Mouse (Mus musculus) kidney, adult 2 months (tissue): Measurements from ENCODE around the gene Celf2. TPM values are rescaled to one million over a fixed set of nuclear protein-coding genes. Genes with fewer than 3 reads are reported as not detected.

Source experiments
- DNase-seq: peaks from one replicate; pipeline ENCODE4 v3.0.0; 2021
- H3K27ac ChIP-seq: fragments of 200-500 bp; 2 replicates; pipeline ENCODE4 v1.5.1; 2012; ENCODE audit warnings: low read depth, low read length, control low read depth, inconsistent platforms; ENCODE audit not compliant: insufficient read depth
- H3K27me3 ChIP-seq: fragments of 200-500 bp; replicated peaks from 2 replicates; pipeline ENCODE4 v1.6.1; 2012; ENCODE audit warnings: mild to moderate bottlenecking, moderate library complexity, low read length, inconsistent platforms; ENCODE audit not compliant: control insufficient read depth, insufficient read depth
- H3K36me3 ChIP-seq: fragments of 200-500 bp; 2 replicates; pipeline ENCODE4 v1.6.1; 2012; ENCODE audit warnings: mild to moderate bottlenecking, moderate library complexity, low read length, inconsistent platforms; ENCODE audit not compliant: control insufficient read depth, insufficient read depth
- H3K4me1 ChIP-seq: fragments of 200-500 bp; 2 replicates; pipeline ENCODE4 v1.6.1; 2011; ENCODE audit warnings: low read length; ENCODE audit not compliant: control insufficient read depth, insufficient read depth
- H3K4me3 ChIP-seq: fragments of 200-500 bp; 2 replicates; pipeline ENCODE4 v1.5.1; 2011; ENCODE audit warnings: mild to moderate bottlenecking, low read depth, low read length, control low read depth; ENCODE audit not compliant: insufficient read depth
- CTCF ChIP-seq: fragments of 200-500 bp; conservative IDR thresholded peaks from 2 replicates; pipeline ENCODE4 v1.5.1; 2011; ENCODE audit warnings: low read depth, mild to moderate bottlenecking, control low read depth, low read length, moderate library complexity, mixed read lengths; ENCODE audit not compliant: insufficient read depth, insufficient read length
- POLR2A ChIP-seq: fragments of 200-500 bp; IDR thresholded peaks from one replicate; pipeline ENCODE4 v1.6.1; 2011; ENCODE audit warnings: low read depth, low read length, control low read depth
- WGBS: fragments of 180-500 bp; shearing (Covaris S2); methylation state at CpG from one replicate; pipeline ENCODE4 v1.1.7; 2018; 5-methylcytosine and 5-hydroxymethylcytosine counted together
- polyA plus RNA-seq: library from polyadenylated mRNA; depleted of rRNA; stranded (reverse); fragments of >200 nt; gene quantifications from 2 replicates; pipeline ENCODE4 v1.2.3, GENCODE M21; 2012

The Celf2 gene
- polyA plus RNA-seq, 1 experiment: 11.5 TPM

DNA sequence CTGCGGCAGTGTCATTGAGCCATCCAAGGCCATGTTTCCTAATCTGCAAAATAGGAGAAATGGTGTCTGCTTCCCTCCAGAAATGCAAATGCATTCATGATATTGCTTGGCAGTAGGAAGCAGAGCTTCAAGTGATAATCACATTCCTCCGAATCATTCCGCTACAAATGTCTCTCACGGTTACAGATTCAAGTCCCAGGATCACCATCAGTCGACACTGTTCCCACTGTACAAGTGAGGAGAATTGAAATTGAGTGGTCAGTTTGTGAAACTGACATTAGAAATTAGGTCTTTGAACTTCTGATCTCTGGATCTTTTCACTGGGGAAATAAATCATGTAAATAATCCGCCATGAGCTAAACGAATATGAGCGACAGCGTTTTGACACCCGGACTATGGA lies 596.0 kb downstream of the Celf2 start:
- no peak for DNase-seq
- no peak overlapping the region for H3K4me3 ChIP-seq
- TF ChIP-seq CTCF (no peak), POLR2A (no peak)
- H3K36me3 ChIP-seq: no peaks in the 10 kb centered on the region
- no peaks in the 10 kb centered on the region for H3K27me3 ChIP-seq
- H3K4me1 ChIP-seq: no peaks in the 10 kb centered on the region
- no peak overlapping the region for H3K27ac ChIP-seq
- WGBS: 92% methylated on average over 10 of the region's 10 CpGs

DNA sequence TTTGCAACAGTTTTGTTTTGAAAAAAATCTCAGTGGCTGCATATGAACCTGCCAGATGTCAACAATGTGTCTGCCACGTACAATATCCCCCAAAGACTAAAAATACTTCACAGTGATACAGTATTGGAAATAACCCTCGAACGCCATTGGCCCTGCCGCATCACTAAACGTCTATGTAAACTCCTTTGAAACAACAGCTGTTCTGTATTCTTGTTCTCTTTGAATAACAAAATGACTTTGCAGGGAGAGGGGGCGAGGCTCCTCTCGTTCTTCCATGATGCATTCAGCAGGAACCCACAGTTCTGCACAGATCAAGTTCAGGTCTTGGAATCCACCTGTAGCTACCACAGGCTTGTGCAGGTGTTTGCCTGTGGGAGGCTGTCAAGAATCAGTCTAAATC lies 597.4 kb downstream of the Celf2 start:
- Histone ChIP-seq H3K4me3 (no peak overlapping the region), H3K36me3 (no peaks in the 10 kb centered on the region), H3K27ac (no peak overlapping the region), H3K27me3 (no peaks in the 10 kb centered on the region), H3K4me1 (no peaks in the 10 kb centered on the region)
- DNase-seq: no peak
- TF ChIP-seq POLR2A (no peak), CTCF (no peak)
- 56% methylated on average over 7 of the region's 7 CpGs for WGBS

DNA sequence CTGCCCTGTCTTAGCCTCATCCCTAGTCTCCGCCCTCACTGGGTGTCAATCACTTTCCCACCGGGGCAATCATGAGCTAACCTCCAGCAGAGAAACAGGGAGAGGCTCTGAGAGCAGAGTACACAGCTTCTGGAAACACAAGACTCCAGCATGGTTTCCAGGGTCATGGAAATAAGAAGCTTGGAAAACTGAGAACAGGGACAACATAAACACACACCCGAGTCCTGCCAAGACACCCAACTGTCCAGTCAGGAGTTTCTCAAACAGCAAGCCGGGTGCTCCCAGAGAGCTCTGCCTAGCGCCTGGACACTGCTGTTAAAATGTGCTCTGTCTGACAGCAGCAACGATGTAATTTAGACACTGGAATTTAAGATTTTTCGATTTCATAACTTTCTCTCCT lies 599.4 kb downstream of the Celf2 start:
- Histone ChIP-seq H3K27ac (no peak overlapping the region), H3K4me3 (no peak overlapping the region), H3K36me3 (no peaks in the 10 kb centered on the region), H3K27me3 (no peaks in the 10 kb centered on the region), H3K4me1 (no peaks in the 10 kb centered on the region)
- DNase-seq: no peak
- 57% methylated on average over 7 of the region's 7 CpGs for WGBS
- TF ChIP-seq CTCF: no peak
- no peak for TF ChIP-seq POLR2A

DNA sequence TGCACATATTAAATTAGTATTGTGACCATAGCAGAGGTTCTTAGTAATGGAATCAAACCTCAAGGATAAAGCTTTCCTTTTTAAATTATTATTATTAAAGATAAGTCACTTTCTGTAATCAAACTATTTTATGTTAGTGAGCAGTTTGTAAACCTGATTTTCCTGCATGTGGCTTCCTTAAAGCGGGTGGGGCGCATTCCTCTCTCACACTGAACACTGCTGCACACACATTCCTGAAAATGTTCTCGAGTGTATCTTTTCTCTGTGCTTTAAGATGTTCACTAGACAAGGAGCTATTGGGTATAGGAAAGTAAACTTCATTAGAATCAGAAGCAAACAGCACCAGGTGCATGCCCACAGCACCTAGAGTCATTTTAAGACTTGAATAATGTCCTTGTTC lies 605.0 kb downstream of the Celf2 start:
- no peak for TF ChIP-seq POLR2A
- Histone ChIP-seq H3K27me3 (no peaks in the 10 kb centered on the region), H3K4me3 (no peak overlapping the region), H3K4me1 (no peaks in the 10 kb centered on the region), H3K36me3 (no peaks in the 10 kb centered on the region), H3K27ac (no peak overlapping the region)
- DNase-seq: no peak
- WGBS: 75% methylated on average over 3 of the region's 3 CpGs

DNA sequence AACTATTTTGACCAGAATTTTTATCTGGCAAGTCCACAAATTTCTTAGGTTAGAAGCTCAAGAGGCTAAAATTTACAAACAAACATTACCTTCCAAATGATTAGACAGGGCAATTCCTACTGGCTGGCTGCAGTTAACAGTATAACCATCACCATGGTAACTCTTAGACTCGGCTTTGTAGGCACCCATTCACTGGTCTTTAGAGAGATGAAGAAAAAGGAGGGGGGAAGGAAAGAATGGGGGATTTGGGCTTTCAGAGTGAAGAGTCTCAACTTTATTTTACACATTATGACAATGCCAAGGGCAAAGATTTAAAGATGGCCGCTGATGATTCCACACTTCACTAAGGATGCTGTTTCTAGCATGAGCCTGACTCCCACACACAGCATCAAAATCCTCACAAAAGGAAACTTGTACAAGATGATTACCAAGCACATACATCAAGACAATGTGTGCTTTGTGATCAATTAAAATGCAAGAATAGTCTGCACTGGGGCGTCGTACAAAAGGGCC lies 606.1 kb downstream of the Celf2 start:
- WGBS: 77% methylated on average over 4 of the region's 4 CpGs
- no peak for TF ChIP-seq POLR2A
- TF ChIP-seq CTCF: no peak
- Histone ChIP-seq H3K27ac (no peak overlapping the region), H3K36me3 (no peaks in the 10 kb centered on the region), H3K4me3 (no peak overlapping the region), H3K4me1 (no peaks in the 10 kb centered on the region), H3K27me3 (no peaks in the 10 kb centered on the region)
- DNase-seq: no peak

DNA sequence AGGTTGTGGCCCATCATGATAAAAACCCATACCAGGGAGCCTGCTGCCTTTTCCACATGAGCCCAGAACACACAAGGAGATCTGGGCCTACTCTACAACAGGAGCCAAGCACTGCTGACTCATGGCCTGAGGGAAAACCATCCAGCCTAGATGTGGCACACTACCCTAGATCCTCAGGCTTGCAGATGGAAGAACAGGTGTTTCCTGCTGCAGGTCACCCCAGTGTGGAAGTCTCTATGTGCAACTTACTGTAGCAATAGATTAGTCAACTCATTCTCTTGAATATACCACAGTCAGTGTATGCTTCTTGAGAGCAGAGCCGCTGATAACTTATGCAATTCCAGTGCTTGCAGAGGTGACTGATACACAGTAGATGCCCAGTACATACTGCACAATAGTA lies 612.5 kb downstream of the Celf2 start:
- Histone ChIP-seq H3K36me3 (no peaks in the 10 kb centered on the region), H3K4me3 (no peak overlapping the region), H3K27ac (no peak overlapping the region), H3K27me3 (no peaks in the 10 kb centered on the region), H3K4me1 (no peaks in the 10 kb centered on the region)
- TF ChIP-seq POLR2A (no peak), CTCF (no peak)
- DNase-seq: no peak
- WGBS: 90% methylated on average over 1 of the region's 1 CpGs

DNA sequence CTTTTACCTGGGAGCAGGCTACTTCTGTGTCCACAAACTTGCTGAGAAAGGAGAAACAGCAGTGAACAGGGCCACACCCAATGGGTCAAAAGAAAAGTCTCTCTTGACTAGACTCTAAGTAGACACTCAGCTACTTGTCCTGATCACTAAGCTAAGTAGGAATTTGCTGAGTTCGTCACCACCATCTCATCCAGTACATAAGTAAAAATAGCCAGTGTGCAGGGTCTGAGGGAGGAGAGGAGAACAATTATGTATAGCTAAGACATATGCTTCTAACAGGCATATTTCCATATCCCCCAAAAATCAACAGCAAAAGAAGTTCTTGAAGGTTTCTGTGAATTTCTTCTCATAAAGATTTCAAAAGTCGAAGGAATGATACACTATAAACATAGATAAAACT lies 615.8 kb downstream of the Celf2 start:
- H3K27me3 ChIP-seq: no peaks in the 10 kb centered on the region
- no peak overlapping the region for H3K4me3 ChIP-seq
- TF ChIP-seq POLR2A (no peak), CTCF (no peak)
- DNase-seq: no peak
- no peaks in the 10 kb centered on the region for H3K36me3 ChIP-seq
- H3K27ac ChIP-seq: no peak overlapping the region
- no peaks in the 10 kb centered on the region for H3K4me1 ChIP-seq
- 87% methylated on average over 2 of the region's 2 CpGs for whole genome bisulfite sequencing

DNA sequence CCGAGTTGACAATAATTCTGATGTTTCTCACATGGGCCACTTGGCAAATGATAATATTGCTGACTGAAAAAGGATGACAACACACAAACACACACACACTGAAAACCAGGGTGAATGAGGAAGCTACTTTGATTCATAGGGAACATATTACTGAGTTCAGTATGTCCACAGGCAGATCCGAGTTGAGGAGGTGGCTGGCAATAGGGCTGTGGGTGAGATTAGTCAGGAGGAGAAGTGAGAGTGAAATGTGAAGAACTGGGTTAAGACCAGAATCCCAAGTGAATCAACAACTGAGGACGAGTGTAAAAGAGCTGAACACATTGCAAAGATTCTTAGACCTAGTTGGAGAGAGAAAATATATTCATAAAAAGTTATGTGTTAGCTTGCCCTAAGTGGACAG lies 616.3 kb downstream of the Celf2 start:
- Histone ChIP-seq H3K27ac (no peak overlapping the region), H3K36me3 (no peaks in the 10 kb centered on the region), H3K4me3 (no peak overlapping the region), H3K27me3 (no peaks in the 10 kb centered on the region), H3K4me1 (no peaks in the 10 kb centered on the region)
- 71% methylated on average over 3 of the region's 3 CpGs for WGBS
- no peak for TF ChIP-seq POLR2A
- TF ChIP-seq CTCF: no peak
- DNase-seq: no peak
